Mouse (Mus musculus) kidney, adult 18-20 months (tissue): ENCODE measurements at regions not wholly inside any gene's neighbourhood (a gene's known extent, or its start where the extent isn't known, plus 50 kb on each side); places are given as distances from the start of the nearest gene placed in this dataset.

Experiments
- DNase-seq: peaks from one replicate; pipeline ENCODE4 v3.0.0; 2021

DNA sequence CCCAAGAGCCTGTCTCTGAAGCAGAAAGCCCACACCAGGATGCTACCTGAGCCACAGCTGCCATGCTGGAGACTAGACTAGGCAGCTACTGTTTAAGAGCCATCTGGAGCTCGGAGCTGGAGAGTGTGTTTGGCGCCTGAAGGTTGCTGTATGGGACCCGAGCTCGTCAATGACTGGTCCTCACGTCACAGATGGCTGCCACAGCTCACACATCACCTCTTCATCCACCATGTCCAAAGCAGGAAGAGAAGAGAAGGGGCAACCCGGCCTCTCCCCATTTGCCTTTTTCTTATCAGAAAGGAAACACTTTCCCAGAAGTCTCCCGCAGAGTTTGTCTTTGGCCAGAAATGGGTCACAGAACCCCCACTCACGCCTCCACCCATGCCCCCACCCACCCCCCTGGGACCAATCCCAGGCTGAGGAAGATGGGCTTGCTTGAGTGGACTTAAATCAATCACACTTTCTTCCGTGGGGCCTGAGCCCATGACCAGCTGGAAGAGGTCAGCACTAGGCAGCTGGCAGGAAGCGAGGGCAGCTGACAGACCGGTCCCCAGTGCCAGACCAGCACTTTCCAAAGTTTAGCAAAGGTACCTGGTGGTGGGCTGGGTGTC is 53.5 kb upstream of the Ptpn1 start:
- DNase-seq = no peak

DNA sequence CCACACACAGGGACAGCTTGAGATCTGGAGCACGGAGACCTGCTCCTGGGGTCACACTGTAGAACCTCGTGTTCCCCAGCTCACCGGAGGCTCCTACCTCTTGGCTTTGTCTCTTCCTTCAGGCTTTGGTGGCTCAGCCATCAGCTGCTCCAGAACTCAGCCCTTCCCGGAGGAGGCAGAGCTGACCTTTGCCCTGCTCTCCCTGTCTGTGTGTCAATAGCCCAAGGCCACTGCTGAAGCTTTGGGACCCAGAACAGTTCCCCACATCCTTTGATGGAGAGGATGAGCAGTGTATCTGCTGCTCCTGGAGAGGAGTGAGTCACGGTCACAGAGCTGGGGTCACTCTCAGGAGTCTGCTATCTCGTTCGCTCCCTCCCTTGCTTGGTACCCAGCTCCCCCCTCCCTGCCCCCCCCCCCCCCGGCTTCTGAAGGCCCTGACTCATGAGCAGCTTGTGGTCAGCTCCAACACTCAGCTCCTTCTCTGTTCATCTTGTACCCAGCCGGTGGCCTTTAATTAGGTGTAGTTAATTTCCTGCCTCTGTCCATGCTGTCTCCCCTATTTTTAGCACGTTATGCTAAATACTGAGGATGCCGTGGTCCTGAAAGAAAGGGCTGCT is 54.5 kb upstream of the Ptpn1 start:
- no peak for DNase-seq

DNA sequence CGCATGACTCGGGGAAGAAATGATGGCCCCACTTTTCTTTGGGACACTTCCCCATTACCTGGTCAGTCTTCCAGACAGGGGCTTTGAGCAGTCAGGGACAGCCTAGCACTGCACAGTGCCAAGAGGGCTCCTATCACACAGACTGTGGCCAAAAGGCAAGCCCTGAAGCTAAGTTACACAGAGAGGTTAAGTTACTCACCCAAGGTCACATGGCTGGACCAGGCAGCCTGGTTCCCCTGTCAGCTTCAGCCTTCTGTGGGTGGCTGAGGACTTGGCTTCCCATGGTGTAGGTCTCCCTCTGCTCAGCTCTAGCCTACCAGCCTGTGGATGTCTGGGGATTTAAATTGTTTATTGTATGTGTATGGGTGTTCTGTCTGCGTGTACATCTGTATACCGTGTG is 59.4 kb upstream of the Ptpn1 start:
- DNase-seq = no peak

DNA sequence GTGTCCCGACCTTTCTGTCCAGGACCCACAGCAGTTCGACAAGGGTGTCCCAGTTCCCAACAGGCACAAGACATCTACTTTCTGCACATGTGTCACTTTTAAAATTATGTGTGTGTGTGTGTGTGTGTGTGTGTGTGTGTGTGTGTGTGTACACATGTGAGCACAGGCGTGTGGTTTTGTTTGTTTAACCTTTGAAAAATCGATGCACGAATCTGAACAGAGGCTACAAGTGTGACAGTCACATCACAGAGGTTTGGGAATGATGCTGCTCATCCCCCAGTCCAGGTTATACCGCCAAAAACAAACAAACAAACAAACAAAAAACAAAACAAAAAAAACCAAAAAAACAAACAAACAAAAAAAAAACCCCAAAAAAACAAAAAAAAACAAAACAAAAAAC is 61.7 kb upstream of the Ptpn1 start:
- no peak for DNase-seq

DNA sequence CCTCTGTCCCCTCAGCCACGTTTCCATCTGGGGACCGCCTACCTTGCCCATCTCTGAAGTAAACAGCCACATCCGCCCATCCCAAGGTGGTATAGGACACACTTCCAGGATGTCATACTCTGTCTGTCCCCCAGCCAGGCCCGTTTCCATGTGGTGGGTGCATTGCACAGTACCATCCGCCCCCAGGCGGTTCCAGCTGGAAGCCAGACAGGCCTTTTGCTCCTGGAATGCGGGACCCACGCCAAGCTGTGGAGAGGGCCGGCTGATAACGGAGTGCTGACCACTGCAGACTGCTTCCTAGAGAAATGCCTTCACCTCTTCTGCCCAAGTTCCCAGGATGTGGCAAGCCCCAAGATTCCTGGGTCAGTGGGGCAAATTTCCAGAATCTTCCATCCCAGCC is 65.1 kb upstream of the Ptpn1 start:
- peak; percentile 84 for DNase-seq

DNA sequence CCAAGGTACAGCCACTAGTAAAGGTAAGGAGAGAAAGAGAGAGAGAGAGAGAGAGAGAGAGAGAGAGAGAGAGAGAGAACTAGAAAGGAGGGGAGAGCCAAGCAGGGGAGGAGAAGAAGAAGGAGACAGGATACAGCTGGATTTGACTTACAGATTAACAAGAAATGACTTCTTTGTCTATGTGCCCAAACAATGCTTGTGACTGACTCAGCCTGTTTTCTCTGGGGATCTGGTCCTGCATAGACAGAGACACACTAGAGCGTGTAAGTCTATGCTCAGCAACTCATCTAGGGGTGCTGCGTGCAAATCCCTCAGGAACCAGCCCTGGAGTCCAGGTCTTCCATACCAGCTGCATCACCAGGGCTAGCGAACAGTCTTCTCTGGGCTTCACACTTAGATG is 66.3 kb upstream of the Ptpn1 start:
- no peak for DNase-seq

DNA sequence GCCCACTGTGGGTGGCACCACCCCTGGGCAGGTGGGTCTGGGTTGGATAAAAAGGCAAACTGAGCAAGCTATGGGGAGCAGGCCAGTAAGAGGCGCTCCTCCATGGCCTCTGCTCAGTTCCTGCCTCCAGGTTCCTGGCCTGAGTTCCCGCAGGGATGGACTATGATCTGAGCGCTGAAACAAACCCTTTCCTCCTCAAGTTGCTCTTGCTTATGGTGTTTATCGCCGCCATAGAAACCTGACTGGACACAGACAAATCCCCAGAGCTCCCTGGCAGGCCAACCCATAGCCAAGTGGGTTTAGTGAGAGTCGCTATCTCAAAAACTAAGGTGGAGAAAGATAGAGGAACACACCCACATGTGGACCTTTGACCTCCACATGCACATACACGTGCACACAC is 67.2 kb upstream of the Ptpn1 start:
- DNase-seq = peak; percentile 33

DNA sequence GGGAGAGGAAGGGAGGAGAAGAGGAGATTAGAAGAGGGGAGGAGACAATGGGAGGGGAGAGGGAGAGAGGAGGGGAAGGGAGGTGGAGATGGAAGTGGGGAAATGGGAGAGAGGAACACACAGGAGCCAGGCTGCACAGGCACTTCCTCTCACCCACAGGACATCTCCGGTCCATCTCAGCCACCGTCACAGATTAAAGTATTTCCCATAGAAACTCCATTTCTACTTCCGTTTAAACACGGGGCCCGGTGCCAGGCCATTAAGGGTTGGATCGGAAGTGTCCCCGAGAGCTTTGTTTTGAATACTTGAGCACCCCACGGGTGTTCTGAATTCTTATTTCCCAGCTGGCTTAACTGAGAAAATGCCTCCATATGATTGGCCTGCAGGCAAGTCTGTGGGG is 67.6 kb upstream of the Ptpn1 start:
- DNase-seq = peak; percentile 75

DNA sequence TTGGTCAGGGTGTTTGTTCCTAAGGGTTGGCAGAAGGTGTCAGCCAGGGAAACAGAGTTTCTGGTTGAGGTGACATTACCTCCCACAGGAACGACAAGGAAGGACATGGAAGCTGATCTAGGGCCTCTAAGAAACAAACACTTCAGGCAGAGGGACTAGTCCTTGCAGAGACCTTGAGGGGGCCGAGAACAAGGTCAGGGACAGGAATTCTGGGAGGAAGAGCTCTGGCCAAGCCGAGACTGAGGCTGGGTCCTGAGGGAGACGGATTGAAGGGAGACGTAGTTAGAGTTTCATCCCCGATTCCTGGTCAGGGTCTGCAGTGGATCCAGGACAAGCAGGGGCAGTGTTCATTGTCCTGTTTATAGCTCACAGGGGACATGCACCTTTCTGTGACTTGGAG is 68.2 kb upstream of the Ptpn1 start:
- DNase-seq = no peak

DNA sequence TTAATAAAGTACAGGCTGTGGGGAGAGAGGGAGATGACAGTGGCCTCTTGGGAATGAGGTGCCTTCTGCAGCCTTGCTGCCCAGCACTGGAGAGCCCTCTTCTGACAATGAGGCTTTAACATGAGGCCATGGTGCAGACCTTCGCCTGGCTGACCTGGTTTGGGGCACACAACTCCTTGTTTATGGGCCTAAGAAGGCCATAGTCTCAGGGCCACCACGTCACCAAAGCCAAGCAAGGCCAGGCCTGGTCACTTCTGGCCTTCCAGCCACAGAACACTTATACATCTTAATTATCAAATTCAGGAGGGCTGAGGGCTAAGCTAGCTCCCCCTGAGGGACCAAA is 70.7 kb upstream of the Ptpn1 start:
- no peak for DNase-seq

DNA sequence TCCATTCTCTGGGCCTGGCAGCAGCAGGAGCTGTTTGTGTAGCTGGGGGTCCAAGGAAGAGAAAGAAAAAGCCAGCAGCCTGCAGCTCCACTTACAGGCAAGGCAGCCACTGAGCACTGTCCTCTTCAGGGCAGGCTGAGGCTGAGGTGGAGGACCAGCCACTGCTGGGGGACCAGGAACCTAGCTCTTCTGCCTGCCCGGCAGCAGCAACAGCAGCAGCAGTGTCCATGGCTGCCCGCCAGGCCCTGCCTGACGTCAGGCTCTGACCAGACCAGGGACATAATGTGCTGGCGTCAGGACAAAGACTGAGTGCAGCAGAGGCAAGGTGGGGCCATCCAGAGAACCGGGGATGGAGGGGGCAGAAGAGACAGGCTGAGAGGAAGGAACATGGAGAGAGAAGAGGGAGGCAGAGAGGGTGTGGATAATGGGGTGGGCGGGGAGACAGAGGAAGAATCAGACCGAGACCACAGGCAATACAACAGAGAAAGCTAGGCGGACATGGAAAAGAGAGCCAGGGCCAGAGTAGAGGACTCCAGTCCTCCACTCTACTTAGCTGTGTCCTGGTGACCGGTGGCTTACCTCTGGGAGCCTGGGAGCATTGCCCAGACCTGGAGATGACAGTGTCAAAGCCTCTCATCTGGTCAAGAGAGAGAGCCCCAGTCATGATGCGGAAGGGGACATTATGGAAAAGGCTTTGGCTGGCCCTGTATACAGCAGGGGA is 71.2 kb upstream of the Ptpn1 start:
- peak; percentile 94 for DNase-seq

DNA sequence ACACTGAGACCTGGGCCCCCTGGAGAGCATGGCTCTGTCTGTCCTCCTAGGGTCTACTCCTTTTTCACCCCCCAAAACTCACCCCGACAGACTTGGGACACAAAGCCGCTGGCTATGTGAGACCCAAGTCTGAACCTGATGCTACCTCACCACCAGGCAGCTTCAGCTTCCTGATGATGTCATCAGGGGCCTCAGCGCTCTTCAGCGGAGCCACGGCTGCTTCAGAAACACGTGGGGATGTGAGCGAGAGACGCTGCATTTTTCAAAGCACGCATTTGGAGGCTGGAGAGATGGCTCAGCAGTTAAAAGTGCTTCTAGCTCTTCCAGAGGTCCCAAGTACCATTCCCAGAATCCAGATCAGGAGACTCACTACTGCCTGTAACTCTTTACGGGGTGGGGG is 72.3 kb upstream of the Ptpn1 start:
- DNase-seq = no peak

DNA sequence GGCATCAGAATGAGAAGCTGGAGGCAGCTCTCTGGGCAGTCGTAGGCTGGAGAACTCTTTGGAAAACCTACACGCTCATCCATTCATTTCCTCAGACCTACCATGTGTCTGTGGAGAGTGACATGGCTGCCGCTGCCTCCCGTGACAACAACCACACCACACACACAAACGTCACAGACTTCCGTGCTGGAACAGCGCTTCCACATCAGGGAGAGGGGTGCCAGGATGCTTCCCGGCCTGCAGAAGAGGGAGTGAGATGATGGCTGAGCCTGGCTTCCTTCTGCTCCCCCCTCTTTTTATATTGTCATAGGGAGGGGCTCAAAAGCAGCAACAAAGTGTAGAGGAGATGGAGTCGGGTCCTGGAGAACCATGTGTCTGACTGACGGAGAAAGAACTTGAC is 73.5 kb upstream of the Ptpn1 start:
- no peak for DNase-seq

DNA sequence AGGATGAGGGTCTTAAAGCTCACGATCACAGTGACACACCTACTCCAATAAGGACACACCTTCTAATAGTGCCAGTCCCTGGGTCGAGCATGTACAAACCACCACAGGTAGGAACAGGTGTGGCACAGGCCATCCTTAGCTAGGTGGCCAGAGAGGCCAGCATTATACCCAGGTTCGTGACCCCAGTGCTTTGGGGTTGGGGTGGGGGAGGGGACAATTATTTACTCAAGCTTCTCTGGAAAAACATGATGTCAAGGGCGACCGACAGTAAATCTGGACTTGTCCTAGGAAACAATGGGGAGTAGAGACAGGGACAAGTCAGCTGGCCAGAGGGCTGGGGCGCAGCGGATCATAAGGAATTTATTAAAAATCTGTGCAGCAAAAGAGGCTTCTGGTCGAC is 73.9 kb upstream of the Ptpn1 start:
- no peak for DNase-seq

DNA sequence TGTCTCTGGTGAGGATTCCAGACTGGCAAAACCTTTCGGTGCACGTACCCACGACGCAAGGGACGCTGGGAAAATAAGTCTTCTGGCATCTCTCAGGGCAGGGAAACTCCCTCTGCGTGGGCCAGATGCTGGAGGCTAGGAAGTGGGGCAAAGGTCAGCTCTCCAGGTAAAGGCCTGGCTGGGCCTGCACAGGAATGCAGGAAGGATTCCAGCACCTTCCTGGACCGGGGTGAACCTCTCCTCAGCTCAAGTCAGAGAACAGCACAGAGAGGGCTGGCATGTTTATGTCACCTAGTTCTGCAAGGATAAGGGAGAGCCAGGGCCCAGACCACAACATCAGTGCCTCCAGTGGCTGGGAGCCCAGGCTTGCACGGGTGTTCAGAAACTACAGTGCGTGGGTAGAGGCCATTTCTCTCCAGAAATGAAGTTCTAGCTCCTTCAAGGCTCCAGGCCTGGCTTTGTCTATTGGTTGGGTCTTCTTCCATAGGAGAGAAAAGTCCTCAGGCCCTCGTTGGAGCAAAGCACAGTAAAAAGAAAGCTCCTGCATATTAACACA is 74.9 kb upstream of the Ptpn1 start:
- peak; percentile 78 for DNase-seq

DNA sequence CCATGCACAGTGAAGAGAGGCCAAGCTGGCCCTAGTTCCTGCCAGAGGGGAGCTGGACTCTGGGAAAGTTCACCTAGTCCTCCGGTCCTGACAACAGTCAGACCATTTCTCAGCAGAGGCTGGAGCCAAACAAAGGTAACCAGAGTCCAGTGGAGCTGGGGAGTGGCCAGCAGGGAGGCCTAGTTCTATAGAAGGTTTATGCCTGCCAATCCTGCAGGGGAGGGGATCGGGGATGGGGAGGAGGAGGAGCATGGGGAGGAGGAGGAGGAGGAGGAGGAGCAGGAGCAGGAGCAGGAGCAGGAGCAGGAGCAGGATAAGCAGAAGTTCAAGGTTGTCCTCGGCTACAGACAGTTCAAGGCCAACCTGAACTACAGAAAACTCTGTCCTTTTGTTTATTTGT is 75.8 kb upstream of the Ptpn1 start:
- no peak for DNase-seq

DNA sequence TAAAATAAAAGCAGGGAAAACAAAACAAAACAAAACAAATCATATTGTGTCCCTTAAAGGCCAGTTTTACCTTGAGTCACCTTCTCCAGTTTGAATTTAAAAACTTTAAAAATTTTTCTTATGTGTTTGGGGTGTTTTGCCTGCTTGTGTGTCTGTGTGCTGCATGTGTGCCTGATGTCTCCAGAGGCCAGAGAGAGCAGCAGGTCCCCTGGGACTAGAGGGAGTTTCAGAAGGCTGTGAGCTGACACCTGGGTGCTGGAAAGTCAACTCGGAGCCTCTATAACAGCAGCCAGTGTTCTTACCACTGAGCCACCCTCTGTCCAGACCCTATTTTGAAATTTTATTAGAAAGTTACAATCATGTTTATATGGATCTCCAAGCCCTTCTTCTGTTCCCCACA is 77.8 kb upstream of the Ptpn1 start:
- no peak for DNase-seq

DNA sequence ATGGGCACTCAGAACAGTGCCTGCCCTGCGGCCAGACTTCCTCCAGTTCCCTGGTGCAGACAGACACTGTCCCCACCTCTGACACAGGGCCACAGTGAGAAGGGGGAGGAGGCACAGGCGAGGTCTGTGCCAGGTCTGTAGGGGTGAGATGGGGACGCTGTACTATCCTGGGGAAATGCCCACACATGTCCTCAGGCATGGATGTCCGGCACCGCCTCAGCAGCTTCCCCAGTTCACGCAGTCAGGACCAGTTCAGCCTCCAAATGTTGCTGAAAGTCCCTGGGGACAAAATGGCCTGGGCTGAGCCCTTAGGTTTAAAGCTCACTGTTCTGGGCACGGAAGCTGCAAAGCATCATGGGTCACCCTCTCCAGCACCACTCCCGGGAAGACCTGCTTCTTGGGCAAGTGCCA is 78.4 kb upstream of the Ptpn1 start:
- peak; percentile 65 for DNase-seq

DNA sequence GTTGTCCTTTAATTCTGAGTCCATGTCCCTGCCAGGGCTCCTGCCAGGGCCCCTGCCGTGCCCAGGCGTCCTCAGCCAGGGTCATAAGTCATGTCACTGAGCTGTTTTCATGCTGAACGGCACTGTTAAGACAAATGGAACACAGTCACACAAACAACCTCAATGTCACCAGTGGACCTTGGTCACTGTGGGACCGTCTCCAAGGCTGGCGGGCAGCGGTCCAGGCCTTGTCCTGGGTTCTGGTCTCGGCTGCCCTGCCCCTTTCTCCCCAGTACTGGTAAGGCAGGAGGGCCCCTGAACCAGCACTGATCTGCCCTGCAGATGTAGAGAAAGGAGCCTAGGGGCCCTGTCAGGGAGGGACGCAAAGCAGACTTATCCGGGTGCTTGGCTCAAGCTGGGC is 79.3 kb upstream of the Ptpn1 start:
- peak; percentile 89 for DNase-seq

DNA sequence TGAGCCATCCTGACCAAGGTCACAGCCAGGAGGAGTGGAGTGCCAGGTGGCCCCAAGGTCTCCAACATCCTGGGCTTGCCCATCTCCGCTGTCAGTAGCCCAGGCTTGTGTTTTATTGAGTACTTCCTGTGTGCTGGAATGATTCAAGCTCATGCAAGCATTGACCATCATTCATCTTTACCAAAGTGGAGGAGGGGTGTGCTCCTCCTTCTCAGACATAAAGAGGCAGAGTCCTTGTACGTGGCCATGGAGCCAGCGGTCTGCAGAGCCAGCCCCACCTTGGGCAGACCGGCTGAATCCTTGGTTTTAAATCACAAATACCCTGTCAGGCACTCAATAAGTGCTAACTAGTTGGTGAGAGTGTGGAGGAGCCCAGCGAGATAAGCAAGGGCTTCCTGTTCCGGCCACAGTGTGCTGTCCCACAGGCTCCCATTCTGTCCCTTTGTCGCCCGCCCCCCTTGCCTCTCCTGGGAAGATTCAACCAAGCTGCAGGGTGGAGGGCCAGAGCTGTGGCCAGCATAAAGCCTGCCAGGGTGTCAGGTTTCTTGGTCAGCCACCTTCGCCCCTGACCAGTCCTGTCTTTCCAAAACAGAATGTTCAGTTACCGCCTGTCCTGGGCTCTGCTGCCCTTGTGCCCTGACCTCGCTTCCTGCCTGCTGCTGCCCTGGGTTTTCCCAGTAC is 80.5 kb upstream of the Ptpn1 start:
- DNase-seq = peak; percentile 85

DNA sequence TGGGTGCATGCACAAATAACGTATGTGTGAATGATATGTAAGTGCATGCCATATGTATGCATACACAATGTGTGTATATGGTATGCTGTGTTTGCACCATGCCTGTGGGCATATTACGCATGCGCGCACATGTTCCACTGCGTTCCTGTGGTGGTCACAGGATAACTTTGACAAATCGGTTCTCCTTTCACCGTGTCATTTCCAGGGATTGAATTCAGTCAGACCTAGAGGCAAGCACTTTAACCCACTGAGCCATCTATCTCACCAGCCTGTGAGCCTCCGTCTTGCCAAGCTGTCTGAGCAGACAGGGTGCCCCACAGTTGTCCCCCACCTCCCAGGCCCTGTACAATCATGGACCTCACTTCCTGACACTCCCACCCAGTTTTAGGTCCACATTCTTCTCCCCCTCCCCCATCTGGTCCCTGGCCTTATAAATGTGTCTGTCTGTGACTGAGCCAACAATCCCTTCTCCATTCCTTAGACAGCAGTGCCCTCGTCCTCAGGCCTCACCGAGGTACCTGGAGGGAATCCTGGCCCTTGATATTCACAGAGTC is 81.8 kb upstream of the Ptpn1 start:
- DNase-seq = no peak

DNA sequence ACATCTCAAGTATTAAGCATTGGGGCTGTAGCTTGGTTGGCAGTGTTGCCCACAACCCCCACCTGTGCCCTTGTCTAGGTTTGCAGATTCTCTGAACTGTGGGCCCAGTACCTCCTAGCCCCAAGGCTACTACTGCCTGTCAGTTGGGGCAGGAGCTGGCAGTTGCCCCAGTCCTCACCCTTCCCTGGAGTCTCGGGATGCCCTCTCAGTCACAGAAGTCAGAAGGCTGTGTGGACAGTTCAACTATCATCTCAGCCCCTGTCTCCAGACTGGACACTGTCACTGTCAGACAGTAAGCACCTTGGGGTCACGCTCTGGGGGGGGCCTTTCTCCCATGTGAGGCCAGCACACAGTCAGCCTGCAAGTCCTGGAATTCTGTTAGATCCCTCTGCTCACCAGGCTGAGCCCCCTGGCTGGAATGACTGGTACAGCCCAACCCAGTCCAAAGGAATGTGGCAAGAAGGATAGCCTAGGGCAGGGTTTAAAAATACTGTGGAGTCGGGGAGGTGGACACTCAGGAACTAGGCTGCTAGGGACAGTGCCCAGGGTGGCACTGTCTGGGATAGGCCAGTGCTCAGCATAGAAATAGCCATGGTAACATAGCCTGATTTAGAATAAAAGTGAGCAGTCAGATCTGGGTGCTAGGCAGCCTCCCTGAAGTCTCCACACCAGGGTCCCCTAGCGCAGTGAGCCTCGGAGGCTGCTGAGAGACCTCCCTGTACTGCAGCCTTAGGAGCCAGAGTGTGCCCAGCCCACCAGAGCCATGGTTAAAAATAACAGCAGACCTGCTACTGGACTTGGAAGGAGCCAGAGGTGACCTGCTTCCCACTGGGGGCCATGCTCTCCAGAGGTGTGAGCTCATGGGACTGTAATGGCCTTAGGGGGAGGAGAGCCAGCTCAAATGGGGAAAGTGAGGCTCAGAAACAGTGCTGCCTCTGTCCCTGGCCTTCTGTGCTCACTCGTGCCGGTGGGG is 83.1 kb upstream of the Ptpn1 start:
- no peak for DNase-seq
